Mouse (Mus musculus): ENCODE measurements at regions not wholly inside any gene's neighbourhood (a gene's known extent, or its start where the extent isn't known, plus 50 kb on each side); places are given as distances from the start of the nearest gene placed in this dataset.

GRCm38 (mm10) chr1:43371863-43372262, 72.5 kb upstream of the Nck2 start:
- 89% methylated on average over 1 of the region's 1 CpGs for WGBS
- no peak overlapping the region for H3K4me2 ChIP-seq (ENCODE audit: low read depth, low read length)
- no peak overlapping the region for H3K27ac ChIP-seq (ENCODE audit: low read depth, low read length)
- H3K4me3 ChIP-seq (ENCODE audit: low read depth, low read length), result no peak overlapping the region
- no peaks in the 10 kb centered on the region for H3K36me3 ChIP-seq (ENCODE audit: control insufficient read depth, insufficient read depth, low read length)
- ATAC-seq (ENCODE audit: low read depth), result no peak
- no peaks in the 10 kb centered on the region for H3K27me3 ChIP-seq (ENCODE audit: control insufficient read depth, insufficient read depth, low read length)
- H3K9me3 ChIP-seq (ENCODE audit: control insufficient read depth, low read length), result no peaks in the 10 kb centered on the region
- H3K4me1 ChIP-seq (ENCODE audit: control insufficient read depth, insufficient read depth, low read length), result no peaks in the 10 kb centered on the region
- H3K9ac ChIP-seq (replicated peaks; ENCODE audit: low read depth, low read length), result no peak overlapping the region

- WGBS, result 74% methylated on average over 5 of the region's 5 CpGs
- no peaks in the 10 kb centered on the region for H3K9me3 ChIP-seq (ENCODE audit: control insufficient read depth, low read length)
- H3K4me3 ChIP-seq (ENCODE audit: low read depth, low read length), result no peak overlapping the region
- H3K36me3 ChIP-seq (ENCODE audit: control insufficient read depth, insufficient read depth, low read length), result no peaks in the 10 kb centered on the region
- no peaks in the 10 kb centered on the region for H3K27me3 ChIP-seq (ENCODE audit: control insufficient read depth, insufficient read depth, low read length)
- H3K4me1 ChIP-seq (ENCODE audit: control insufficient read depth, insufficient read depth, low read length), result no peaks in the 10 kb centered on the region
- no peak overlapping the region for H3K4me2 ChIP-seq (ENCODE audit: low read depth, low read length)
- no peak overlapping the region for H3K9ac ChIP-seq (replicated peaks; ENCODE audit: low read depth, low read length)
- no peak overlapping the region for H3K27ac ChIP-seq (ENCODE audit: low read depth, low read length)
- no peak for ATAC-seq (ENCODE audit: low read depth)
Observed at GRCm38 (mm10) chr1:43374946-43375345, 69.4 kb upstream of the Nck2 start.

GRCm38 (mm10) chr1:43375851-43376250, 68.5 kb upstream of the Nck2 start:
- Histone ChIP-seq H3K27me3 (ENCODE audit: control insufficient read depth, insufficient read depth, low read length) (no peaks in the 10 kb centered on the region), H3K9ac (replicated peaks; ENCODE audit: low read depth, low read length) (no peak overlapping the region), H3K4me1 (ENCODE audit: control insufficient read depth, insufficient read depth, low read length) (no peaks in the 10 kb centered on the region), H3K27ac (ENCODE audit: low read depth, low read length) (no peak overlapping the region), H3K4me2 (ENCODE audit: low read depth, low read length) (no peak overlapping the region), H3K36me3 (ENCODE audit: control insufficient read depth, insufficient read depth, low read length) (no peaks in the 10 kb centered on the region), H3K9me3 (ENCODE audit: control insufficient read depth, low read length) (no peaks in the 10 kb centered on the region), H3K4me3 (ENCODE audit: low read depth, low read length) (no peak overlapping the region)
- ATAC-seq (ENCODE audit: low read depth), result no peak
- 95% methylated on average over 4 of the region's 4 CpGs for WGBS

- Histone ChIP-seq H3K4me3 (ENCODE audit: low read depth, low read length) (no peak overlapping the region), H3K36me3 (ENCODE audit: control insufficient read depth, insufficient read depth, low read length) (no peaks in the 10 kb centered on the region), H3K9ac (replicated peaks; ENCODE audit: low read depth, low read length) (no peak overlapping the region), H3K27ac (ENCODE audit: low read depth, low read length) (no peak overlapping the region), H3K9me3 (ENCODE audit: control insufficient read depth, low read length) (no peaks in the 10 kb centered on the region), H3K4me1 (ENCODE audit: control insufficient read depth, insufficient read depth, low read length) (no peaks in the 10 kb centered on the region), H3K4me2 (ENCODE audit: low read depth, low read length) (no peak overlapping the region), H3K27me3 (ENCODE audit: control insufficient read depth, insufficient read depth, low read length) (no peaks in the 10 kb centered on the region)
- 82% methylated on average over 4 of the region's 4 CpGs for WGBS
- ATAC-seq (ENCODE audit: low read depth), result no peak
Observed at GRCm38 (mm10) chr1:43377491-43378263, 66.7 kb upstream of the Nck2 start.

- no peaks in the 10 kb centered on the region for H3K4me1 ChIP-seq (ENCODE audit: control insufficient read depth, insufficient read depth, low read length)
- H3K36me3 ChIP-seq (ENCODE audit: control insufficient read depth, insufficient read depth, low read length), result no peaks in the 10 kb centered on the region
- H3K27ac ChIP-seq (ENCODE audit: low read depth, low read length), result no peak overlapping the region
- no peak overlapping the region for H3K4me3 ChIP-seq (ENCODE audit: low read depth, low read length)
- no peaks in the 10 kb centered on the region for H3K9me3 ChIP-seq (ENCODE audit: control insufficient read depth, low read length)
- H3K4me2 ChIP-seq (ENCODE audit: low read depth, low read length), result no peak overlapping the region
- no peak for ATAC-seq (ENCODE audit: low read depth)
- H3K27me3 ChIP-seq (ENCODE audit: control insufficient read depth, insufficient read depth, low read length), result no peaks in the 10 kb centered on the region
- H3K9ac ChIP-seq (replicated peaks; ENCODE audit: low read depth, low read length), result no peak overlapping the region
Observed at GRCm38 (mm10) chr1:43385008-43385407, 59.4 kb upstream of the Nck2 start.

GRCm38 (mm10) chr1:43394035-43394434, 50.3 kb upstream of the Nck2 start:
- Histone ChIP-seq H3K9ac (replicated peaks; ENCODE audit: low read depth, low read length) (no peak overlapping the region), H3K4me1 (ENCODE audit: control insufficient read depth, insufficient read depth, low read length) (no peaks in the 10 kb centered on the region), H3K36me3 (ENCODE audit: control insufficient read depth, insufficient read depth, low read length) (no peaks in the 10 kb centered on the region), H3K27ac (ENCODE audit: low read depth, low read length) (no peak overlapping the region), H3K4me3 (ENCODE audit: low read depth, low read length) (no peak overlapping the region), H3K4me2 (ENCODE audit: low read depth, low read length) (no peak overlapping the region), H3K27me3 (ENCODE audit: control insufficient read depth, insufficient read depth, low read length) (no peaks in the 10 kb centered on the region), H3K9me3 (ENCODE audit: control insufficient read depth, low read length) (no peaks in the 10 kb centered on the region)
- no peak for ATAC-seq (ENCODE audit: low read depth)
- 94% methylated on average over 2 of the region's 2 CpGs for WGBS

Measured in neural tube, embryonic 14.5 days (tissue).